ENCODE assay signal across 9 mouse cellular contexts in the genomic region with DNA sequence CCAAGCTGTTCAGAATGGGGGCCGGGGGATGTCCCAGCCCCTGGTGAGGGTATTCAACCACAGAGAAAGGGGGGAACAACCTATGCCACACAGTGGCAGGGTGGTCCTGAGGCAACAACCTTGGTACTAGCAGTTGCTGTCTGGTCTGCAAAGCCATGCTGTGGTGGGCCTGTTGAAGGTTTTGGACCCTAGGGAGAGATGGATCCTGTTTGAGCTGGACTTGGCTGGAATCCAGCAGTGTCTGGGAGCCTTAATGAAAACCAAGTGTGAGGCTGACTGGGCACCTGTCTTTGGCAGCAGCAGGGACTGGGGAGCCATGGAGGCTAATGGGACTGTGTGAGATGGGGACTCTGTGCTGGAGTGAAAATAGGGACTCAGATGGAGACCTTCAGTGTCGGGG. TPM values are rescaled to one million over a fixed set of nuclear protein-coding genes. Genes with fewer than 3 reads are reported as not detected.
A peak's percentile ranks its signal among the peaks of the same experiment; 100 is the strongest.
DNase-seq lines count a peak whose midpoint lies in the region; ATAC-seq and TF ChIP-seq lines count a peak whose summit lies in the region.
"Had no signal": no experiment of that assay in that cellular context is flagged by ENCODE, and none has a peak within 500 bp of the region (broad histone marks: within the 10 kb centered on the region; RNA-seq: fewer than 3 reads in every experiment).

No protein-coding gene starts in this region.

- no peaks in the 10 kb centered on the region for H3K36me3 ChIP-seq in forebrain, embryonic 11.5 days (ENCODE audit: control insufficient read depth, insufficient read depth, low read length)
- H3K36me3 ChIP-seq in hindbrain, postnatal 0 days (ENCODE audit: insufficient read depth, low read length), result no peaks in the 10 kb centered on the region
- no peaks in the 10 kb centered on the region for H3K36me3 ChIP-seq in lung, embryonic 16.5 days (ENCODE audit: control insufficient read depth, insufficient read depth, low read length)
- no peaks in the 10 kb centered on the region for H3K36me3 ChIP-seq in stomach, embryonic 15.5 days

- 0 out of 2 replicates have a peak overlapping the region, but pooled peaks have one; percentile 21 for H3K4me2 ChIP-seq in forebrain, embryonic 11.5 days (ENCODE audit: low read depth, low read length, severe bottlenecking)
- H3K4me2 ChIP-seq in hindbrain, postnatal 0 days (ENCODE audit: low read depth, low read length), result peak overlapping the region; percentile 34
- peak overlapping the region; percentile 52 for H3K4me2 ChIP-seq in lung, embryonic 16.5 days (ENCODE audit: low read depth, low read length)
- H3K4me2 ChIP-seq in stomach, embryonic 15.5 days, result peak overlapping the region; percentile 24

- H3K9me3 ChIP-seq in forebrain, embryonic 11.5 days (ENCODE audit: control insufficient read depth, low read length), result no peaks in the 10 kb centered on the region
- no peaks in the 10 kb centered on the region for H3K9me3 ChIP-seq in hindbrain, postnatal 0 days (ENCODE audit: low read length)
- H3K9me3 ChIP-seq in lung, embryonic 16.5 days (ENCODE audit: control insufficient read depth, low read length), result no peaks in the 10 kb centered on the region
- no peaks in the 10 kb centered on the region for H3K9me3 ChIP-seq in stomach, embryonic 15.5 days

- H3K27ac ChIP-seq in forebrain, embryonic 11.5 days (ENCODE audit: low read depth, low read length), result no peak overlapping the region
- peak overlapping the region; percentile 60; the same call in 1 of the 2 replicates for H3K27ac ChIP-seq in hindbrain, postnatal 0 days
- peak overlapping the region; percentile 67 for H3K27ac ChIP-seq in lung, embryonic 16.5 days (ENCODE audit: low read length)
- H3K27ac ChIP-seq in stomach, embryonic 15.5 days, result no peak overlapping the region

- intact Hi-C loops in left cerebral cortex, postnatal 14 days (cut with DNase I), result no loop called here

- 65% methylated on average over 2 of the region's 2 CpGs for WGBS in forebrain, embryonic 11.5 days
- WGBS in hindbrain, postnatal 0 days, result 36% methylated on average over 2 of the region's 2 CpGs
- WGBS in lung, embryonic 16.5 days, result 54% methylated on average over 2 of the region's 2 CpGs
- WGBS in stomach, embryonic 15.5 days, result 48% methylated on average over 2 of the region's 2 CpGs

- no peak for TF ChIP-seq CTCF in hindbrain, postnatal 0 days (IDR thresholded peaks at IDR 0.05; ENCODE audit: low read depth)

- no peaks in the 10 kb centered on the region for H3K27me3 ChIP-seq in forebrain, embryonic 11.5 days (ENCODE audit: control insufficient read depth, insufficient read depth, low read length)
- H3K27me3 ChIP-seq in hindbrain, postnatal 0 days (ENCODE audit: insufficient read depth, low read length), result no peaks in the 10 kb centered on the region
- H3K27me3 ChIP-seq in lung, embryonic 16.5 days (ENCODE audit: control insufficient read depth, insufficient read depth, low read depth, low read length), result 0 out of 2 replicates have a peak, but pooled peaks cover 5% of the 10 kb centered on the region
- H3K27me3 ChIP-seq in stomach, embryonic 15.5 days (replicated peaks), result peaks cover 13% of the 10 kb centered on the region; the same call in 1 of the 2 replicates

- H3K4me3 ChIP-seq in forebrain, embryonic 11.5 days (ENCODE audit: low read depth, low read length), result no peak overlapping the region
- no peak overlapping the region for H3K4me3 ChIP-seq in hindbrain, postnatal 0 days (ENCODE audit: low read length)
- peak overlapping the region; percentile 39 for H3K4me3 ChIP-seq in lung, embryonic 16.5 days (ENCODE audit: low read length)
- H3K4me3 ChIP-seq in stomach, embryonic 15.5 days (replicated peaks), result no peak overlapping the region

- no peak for ATAC-seq in forebrain, embryonic 11.5 days (replicated peaks; ENCODE audit: low FRiP score)
- peak; percentile 28 for ATAC-seq in hindbrain, postnatal 0 days
- peak; percentile 8; the same call in 1 of the 2 replicates for ATAC-seq in lung, embryonic 16.5 days (ENCODE audit: low read depth)
- ATAC-seq in stomach, embryonic 15.5 days (ENCODE audit: insufficient read depth, low FRiP score, low read depth), result no peak

- H3K4me1 ChIP-seq in forebrain, embryonic 11.5 days (replicated peaks; ENCODE audit: control insufficient read depth, insufficient read depth, low read length), result peaks cover 6% of the 10 kb centered on the region; the same call in 1 of the 2 replicates
- H3K4me1 ChIP-seq in hindbrain, postnatal 0 days (ENCODE audit: insufficient read depth, low read length), result peaks cover 37% of the 10 kb centered on the region
- H3K4me1 ChIP-seq in lung, embryonic 16.5 days (replicated peaks; ENCODE audit: control insufficient read depth, insufficient read depth, low read length), result peaks cover 42% of the 10 kb centered on the region
- H3K4me1 ChIP-seq in stomach, embryonic 15.5 days, result peaks cover 31% of the 10 kb centered on the region

- H3K9ac ChIP-seq in forebrain, embryonic 11.5 days (ENCODE audit: low read length), result peak overlapping the region; percentile 16; the same call in 1 of the 2 replicates
- H3K9ac ChIP-seq in hindbrain, postnatal 0 days (replicated peaks; ENCODE audit: low read length), result 0 out of 2 replicates have a peak overlapping the region, but pooled peaks have one; percentile 3
- peak overlapping the region; percentile 45 for H3K9ac ChIP-seq in lung, embryonic 16.5 days (ENCODE audit: low read length)
- no peak overlapping the region for H3K9ac ChIP-seq in stomach, embryonic 15.5 days

- DNase-seq in heart, adult 11 months, result peak; percentile 95
- DNase-seq in heart, adult 9 months (ENCODE audit: low spot score in 2 of 2), result no peak
- peak; percentile 57 for DNase-seq in forebrain, embryonic 11.5 days (ENCODE audit: low spot score)
- DNase-seq in hindbrain, postnatal 0 days (ENCODE audit: low spot score), result peak; percentile 77
- no peak for DNase-seq in left cerebral cortex, postnatal 14 days (ENCODE audit: low spot score in 2 of 2)
- DNase-seq in cerebellum, postnatal 36 days, result no peak

RNA-seq across cellular contexts. Expression of a gene that starts 0.5 kb away (rescaled TPM):
- polyA plus RNA-seq in forebrain, embryonic 11.5 days (2014; fragmentation: Nextera tagmentation; extraction: Ambion mirVana), result 4.0 and 4.4 TPM in 2 replicates
- total RNA-seq in hindbrain, postnatal 0 days (2014; rRNA removed), result 8.7 and 9.9 TPM in 2 replicates
- 4.4 and 5.3 TPM in 2 replicates for polyA plus RNA-seq in hindbrain, postnatal 0 days (2015; fragmentation: Nextera tagmentation; extraction: Ambion mirVana)
- 27.9 and 28.4 TPM in 2 replicates for polyA plus RNA-seq in lung, embryonic 16.5 days (2015; fragmentation: Nextera tagmentation; extraction: Ambion mirVana)
- polyA plus RNA-seq in stomach, embryonic 15.5 days (2015; fragmentation: Nextera tagmentation; extraction: Ambion mirVana), result 3.0 and 3.8 TPM in 2 replicates
- total RNA-seq in left cerebral cortex, postnatal 14 days (2021), result 10 to 100 TPM; 27.4 to 29.3 TPM

RNA-seq across cellular contexts. Expression of a gene that starts 7.7 kb away (rescaled TPM):
- not detected in 2 replicates for polyA plus RNA-seq in forebrain, embryonic 11.5 days (2014; fragmentation: Nextera tagmentation; extraction: Ambion mirVana)
- not detected in 2 replicates for total RNA-seq in hindbrain, postnatal 0 days (2014; rRNA removed)
- polyA plus RNA-seq in hindbrain, postnatal 0 days (2015; fragmentation: Nextera tagmentation; extraction: Ambion mirVana), result 0.19 and 0.30 TPM in 2 replicates
- 1.6 and 3.4 TPM in 2 replicates for polyA plus RNA-seq in lung, embryonic 16.5 days (2015; fragmentation: Nextera tagmentation; extraction: Ambion mirVana)
- 0.28 and 1.3 TPM in 2 replicates for polyA plus RNA-seq in stomach, embryonic 15.5 days (2015; fragmentation: Nextera tagmentation; extraction: Ambion mirVana)
- 1 to 10 TPM in 1 of 2 experiments, under 1 TPM in 1; 0.92 to 1.1 TPM for total RNA-seq in left cerebral cortex, postnatal 14 days (2021)
- total RNA-seq: CH12.LX had no signal

RNA-seq across cellular contexts. Expression of a gene that starts 51.9 kb away (rescaled TPM):
- 1.3 and 2.2 TPM in 2 replicates for polyA plus RNA-seq in forebrain, embryonic 11.5 days (2014; fragmentation: Nextera tagmentation; extraction: Ambion mirVana)
- 29.2 and 30.9 TPM in 2 replicates for total RNA-seq in hindbrain, postnatal 0 days (2014; rRNA removed)
- polyA plus RNA-seq in hindbrain, postnatal 0 days (2015; fragmentation: Nextera tagmentation; extraction: Ambion mirVana), result 16.7 and 19.2 TPM in 2 replicates
- polyA plus RNA-seq in lung, embryonic 16.5 days (2015; fragmentation: Nextera tagmentation; extraction: Ambion mirVana), result 0.63 and 0.85 TPM in 2 replicates
- 1.1 and 1.3 TPM in 2 replicates for polyA plus RNA-seq in stomach, embryonic 15.5 days (2015; fragmentation: Nextera tagmentation; extraction: Ambion mirVana)
- 10 to 100 TPM; 44.8 to 49.1 TPM for total RNA-seq in left cerebral cortex, postnatal 14 days (2021)

Comparison
In these comparisons a context has a peak if more than half of its experiments do, and no peak if none do; other contexts are left out.
1. DNase-seq: peak in heart, adult 11 months (single experiment), forebrain, embryonic 11.5 days (single experiment) and hindbrain, postnatal 0 days (single experiment); none in heart, adult 9 months (0 of 2), left cerebral cortex, postnatal 14 days (0 of 2) and cerebellum, postnatal 36 days (0 of 2).
2. ATAC-seq: peak in hindbrain, postnatal 0 days (single experiment) and lung, embryonic 16.5 days (single experiment); none in forebrain, embryonic 11.5 days (single experiment) and stomach, embryonic 15.5 days (single experiment).
3. H3K27ac ChIP-seq: peak in hindbrain, postnatal 0 days (single experiment) and lung, embryonic 16.5 days (single experiment); none in forebrain, embryonic 11.5 days (single experiment) and stomach, embryonic 15.5 days (single experiment).
4. Peak in every context shown above with its lines, with median percentiles within 50 percentile points of each other: H3K4me2 ChIP-seq.